Mouse (Mus musculus): ENCODE results near the gene Mettl7a2. TPM values are rescaled to one million over a fixed set of nuclear protein-coding genes. Genes with fewer than 3 reads are reported as not detected.
"Not testable (repeated sequence)": the region's sequence is repeated elsewhere in the genome, so short reads cannot be mapped to it uniquely, and the experiment has no call there.

Mettl7a2 gene
- polyA plus RNA-seq, 2 experiments, result 0.11 TPM; not detected in 1

- TF ChIP-seq EP300 (IDR thresholded peaks at IDR 0.05; ENCODE audit: low read depth) (no peak), CTCF (IDR thresholded peaks at IDR 0.05; ENCODE audit: low read depth) (no peak)
- 68% methylated on average over 7 of the region's 7 CpGs for WGBS (ENCODE audit: insufficient replicate concordance)
- Histone ChIP-seq H3K4me1 (replicated peaks; ENCODE audit: control insufficient read depth in 2 of 2, insufficient read depth in 2 of 2, low read length in 1 of 2) (no peaks in the 10 kb centered on the region), H3K27me3 (ENCODE audit: control insufficient read depth, insufficient read depth, low read length) (no peaks in the 10 kb centered on the region), H3K9ac (replicated peaks) (no peak overlapping the region), H3K9me3 (ENCODE audit: control insufficient read depth, low read length) (no peaks in the 10 kb centered on the region), H3K27ac (no peak overlapping the region), H3K36me3 (replicated peaks; ENCODE audit: control insufficient read depth, insufficient read depth, low read depth) (no peaks in the 10 kb centered on the region), H3K4me3 (ENCODE audit: insufficient read depth in 1 of 2, low read depth in 2 of 2, low read length in 2 of 2) (no peak overlapping the region), H3K4me2 (ENCODE audit: low read depth) (no peak overlapping the region)
- no peak for ATAC-seq (ENCODE audit: insufficient read depth)
- no peak for DNase-seq (ENCODE audit: low read depth in 3 of 3, low spot score in 3 of 3)
Measured at GRCm38 (mm10) chr15:100330739-100331138, 22.3 kb upstream of the Mettl7a2 start.

GRCm38 (mm10) chr15:100332077-100332961 lies 20.7 kb upstream of the Mettl7a2 start:
- ATAC-seq (ENCODE audit: insufficient read depth); H3K4me2 ChIP-seq (ENCODE audit: low read depth); H3K27ac ChIP-seq; H3K4me1 ChIP-seq (replicated peaks; ENCODE audit: control insufficient read depth in 2 of 2, insufficient read depth in 2 of 2, low read length in 1 of 2); H3K9ac ChIP-seq (replicated peaks); H3K36me3 ChIP-seq (replicated peaks; ENCODE audit: control insufficient read depth, insufficient read depth, low read depth); H3K9me3 ChIP-seq (ENCODE audit: control insufficient read depth, low read length); H3K4me3 ChIP-seq (ENCODE audit: insufficient read depth in 1 of 2, low read depth in 2 of 2, low read length in 2 of 2); H3K27me3 ChIP-seq (ENCODE audit: control insufficient read depth, insufficient read depth, low read length); DNase-seq (ENCODE audit: low read depth in 3 of 3, low spot score in 3 of 3): not testable (repeated sequence)
- 19% methylated on average over 2 of the region's 10 CpGs for WGBS (ENCODE audit: insufficient replicate concordance)
- peak; percentile 26; the same call in 1 of the 2 replicates for TF ChIP-seq CTCF (IDR thresholded peaks at IDR 0.05; ENCODE audit: low read depth)

GRCm38 (mm10) chr15:100334629-100335028 lies 18.4 kb upstream of the Mettl7a2 start, which contains the start of gene Mettl7a3:
Gene Mettl7a3 (plus strand): TSS chr15:100334929.
- Histone ChIP-seq H3K4me2 (ENCODE audit: low read depth) (no peak within 1 kb of the TSS), H3K27ac (no peak within 1 kb of the TSS), H3K36me3 (replicated peaks; ENCODE audit: control insufficient read depth, insufficient read depth, low read depth) (no peaks in the 10 kb centered on the region), H3K9ac (replicated peaks) (no peak within 1 kb of the TSS), H3K4me1 (replicated peaks; ENCODE audit: control insufficient read depth in 2 of 2, insufficient read depth in 2 of 2, low read length in 1 of 2) (peaks cover 0 to 2% of the 10 kb centered on the region in 2 experiments; a peak in 1 of 4 replicates), H3K9me3 (ENCODE audit: control insufficient read depth, low read length) (no peaks in the 10 kb centered on the region), H3K27me3 (ENCODE audit: control insufficient read depth, insufficient read depth, low read length) (no peaks in the 10 kb centered on the region), H3K4me3 (ENCODE audit: insufficient read depth in 1 of 2, low read depth in 2 of 2, low read length in 2 of 2) (no peak within 1 kb of the TSS)
- no peak for DNase-seq (ENCODE audit: low read depth in 3 of 3, low spot score in 3 of 3)
- 71% methylated on average over 10 of the region's 10 CpGs for WGBS (ENCODE audit: insufficient replicate concordance)
- no peak for ATAC-seq (ENCODE audit: insufficient read depth)
- no peak for TF ChIP-seq CTCF (IDR thresholded peaks at IDR 0.05; ENCODE audit: low read depth)
- TF ChIP-seq EP300 (IDR thresholded peaks at IDR 0.05; ENCODE audit: low read depth), result no peak

- not testable (repeated sequence) for DNase-seq (ENCODE audit: low read depth in 3 of 3, low spot score in 3 of 3); H3K27ac ChIP-seq; H3K9ac ChIP-seq (replicated peaks); H3K27me3 ChIP-seq (ENCODE audit: control insufficient read depth, insufficient read depth, low read length); H3K36me3 ChIP-seq (replicated peaks; ENCODE audit: control insufficient read depth, insufficient read depth, low read depth); H3K4me3 ChIP-seq (ENCODE audit: insufficient read depth in 1 of 2, low read depth in 2 of 2, low read length in 2 of 2); H3K4me2 ChIP-seq (ENCODE audit: low read depth); H3K9me3 ChIP-seq (ENCODE audit: control insufficient read depth, low read length); H3K4me1 ChIP-seq (replicated peaks; ENCODE audit: control insufficient read depth in 2 of 2, insufficient read depth in 2 of 2, low read length in 1 of 2)
- peak; percentile 59; the same call in 1 of the 2 replicates for ATAC-seq (ENCODE audit: insufficient read depth)
Measured at GRCm38 (mm10) chr15:100337328-100337727, 15.7 kb upstream of the Mettl7a2 start.

GRCm38 (mm10) chr15:100337847-100338246 lies 15.2 kb upstream of the Mettl7a2 start:
- not testable (repeated sequence) for H3K27ac ChIP-seq; DNase-seq (ENCODE audit: low read depth in 3 of 3, low spot score in 3 of 3); H3K27me3 ChIP-seq (ENCODE audit: control insufficient read depth, insufficient read depth, low read length); H3K4me3 ChIP-seq (ENCODE audit: insufficient read depth in 1 of 2, low read depth in 2 of 2, low read length in 2 of 2); H3K9me3 ChIP-seq (ENCODE audit: control insufficient read depth, low read length); H3K4me2 ChIP-seq (ENCODE audit: low read depth); H3K4me1 ChIP-seq (replicated peaks; ENCODE audit: control insufficient read depth in 2 of 2, insufficient read depth in 2 of 2, low read length in 1 of 2); H3K9ac ChIP-seq (replicated peaks); H3K36me3 ChIP-seq (replicated peaks; ENCODE audit: control insufficient read depth, insufficient read depth, low read depth)
- TF ChIP-seq CTCF (IDR thresholded peaks at IDR 0.05; ENCODE audit: low read depth), result peak; percentile 58
- WGBS (ENCODE audit: insufficient replicate concordance), result 19% methylated on average over 9 of the region's 10 CpGs
- ATAC-seq (ENCODE audit: insufficient read depth), result peak; percentile 66

GRCm38 (mm10) chr15:100341314-100341980 lies 11.6 kb upstream of the Mettl7a2 start:
- not testable (repeated sequence) for H3K4me3 ChIP-seq (ENCODE audit: insufficient read depth in 1 of 2, low read depth in 2 of 2, low read length in 2 of 2); H3K4me1 ChIP-seq (replicated peaks; ENCODE audit: control insufficient read depth in 2 of 2, insufficient read depth in 2 of 2, low read length in 1 of 2); H3K4me2 ChIP-seq (ENCODE audit: low read depth); ATAC-seq (ENCODE audit: insufficient read depth); H3K27ac ChIP-seq; DNase-seq (ENCODE audit: low read depth in 3 of 3, low spot score in 3 of 3); H3K36me3 ChIP-seq (replicated peaks; ENCODE audit: control insufficient read depth, insufficient read depth, low read depth); H3K9ac ChIP-seq (replicated peaks); H3K9me3 ChIP-seq (ENCODE audit: control insufficient read depth, low read length); H3K27me3 ChIP-seq (ENCODE audit: control insufficient read depth, insufficient read depth, low read length)
- 61% methylated on average over 4 of the region's 5 CpGs for WGBS (ENCODE audit: insufficient replicate concordance)

Measured in liver, embryonic 14.5 days (tissue).